Mouse (Mus musculus) heart, embryonic 10.5 days (tissue): Measurements from ENCODE around the gene 1810009A15Rik. TPM values are rescaled to one million over a fixed set of nuclear protein-coding genes. Genes with fewer than 3 reads are reported as not detected.

ENCODE experiments used
- microRNA-seq: library from miRNA; unstranded; fragments of <30 nt; microRNA quantifications from one replicate; pipeline ENCODE4, GENCODE M21; 2017
- polyA plus RNA-seq: library from polyadenylated mRNA; unstranded; fragments of >200 nt; fragmentation: Nextera tagmentation; extraction: Ambion mirVana; gene quantifications from 2 replicates; pipeline ENCODE4 v1.2.1, GENCODE M21; 2016

The 1810009A15Rik gene
- polyA plus RNA-seq, 1 experiment from 2014 or later, result 140 TPM

Small RNAs within 50 kb of the gene (microRNA-seq; reads per million reads assigned to microRNA genes)
- not detected for gene Mir5136

Other genes starting within 250 kb of the 1810009A15Rik start
- gene Chrm1, start 225.1 kb upstream of the 1810009A15Rik start, polyA plus RNA-seq, result 0.04 TPM in 1 of 2 replicates, not detected in the other
- 91.8 and 104 TPM in 2 replicates for gene Slc3a2, start 165.5 kb upstream of the 1810009A15Rik start, polyA plus RNA-seq
- gene Wdr74, start 153.0 kb upstream of the 1810009A15Rik start, polyA plus RNA-seq, result 76.6 and 101 TPM in 2 replicates
- gene 1700092M07Rik, start 148.1 kb upstream of the 1810009A15Rik start, polyA plus RNA-seq, result 1.6 and 2.1 TPM in 2 replicates
- gene Stx5a, start 147.4 kb upstream of the 1810009A15Rik start, polyA plus RNA-seq, result 83.1 and 91.1 TPM in 2 replicates
- 156 and 193 TPM in 2 replicates for gene Nxf1, start 131.8 kb upstream of the 1810009A15Rik start, polyA plus RNA-seq
- 134 and 136 TPM in 2 replicates for gene Tmem223, start 117.9 kb upstream of the 1810009A15Rik start, polyA plus RNA-seq
- gene Tmem179b, start 114.4 kb upstream of the 1810009A15Rik start, polyA plus RNA-seq, result 57.4 and 60.0 TPM in 2 replicates
- 29.7 and 36.1 TPM in 2 replicates for gene Taf6l, start 102.4 kb upstream of the 1810009A15Rik start, polyA plus RNA-seq
- gene Polr2g, start 90.3 kb upstream of the 1810009A15Rik start, polyA plus RNA-seq, result 159 and 172 TPM in 2 replicates
- gene Zbtb3, start 86.3 kb upstream of the 1810009A15Rik start, polyA plus RNA-seq, result 5.4 and 5.9 TPM in 2 replicates
- 43.2 and 51.3 TPM in 2 replicates for gene Ttc9c, start 69.5 kb upstream of the 1810009A15Rik start, polyA plus RNA-seq
- 2.8 and 4.6 TPM in 2 replicates for gene Hnrnpul2, start 68.8 kb upstream of the 1810009A15Rik start, polyA plus RNA-seq
- not detected in 2 replicates for gene AC129217.1, start 59.1 kb upstream of the 1810009A15Rik start, polyA plus RNA-seq
- 46.2 and 51.1 TPM in 2 replicates for gene Bscl2, start 51.4 kb upstream of the 1810009A15Rik start, polyA plus RNA-seq
- 2.6 and 4.7 TPM in 2 replicates for gene Gng3, start 49.7 kb upstream of the 1810009A15Rik start, polyA plus RNA-seq
- gene Lrrn4cl, start 38.1 kb upstream of the 1810009A15Rik start, polyA plus RNA-seq, result 0.36 and 0.51 TPM in 2 replicates
- gene Ubxn1, start 17.4 kb upstream of the 1810009A15Rik start, polyA plus RNA-seq, result 156 and 193 TPM in 2 replicates
- gene Uqcc3, start 7.9 kb upstream of the 1810009A15Rik start, polyA plus RNA-seq, result 58.9 and 59.4 TPM in 2 replicates
- gene Lbhd1, start 5.1 kb upstream of the 1810009A15Rik start, polyA plus RNA-seq, result 68.9 and 88.7 TPM in 2 replicates
- not detected in 2 replicates for gene Gm49403, start 4.9 kb upstream of the 1810009A15Rik start, polyA plus RNA-seq
- not detected in 2 replicates for gene Gm49416, start 73 bp downstream of the 1810009A15Rik start, polyA plus RNA-seq
- 35.8 and 39.0 TPM in 2 replicates for gene Ints5, start 4.2 kb downstream of the 1810009A15Rik start, polyA plus RNA-seq
- gene Ganab, start 9.2 kb downstream of the 1810009A15Rik start, polyA plus RNA-seq, result 91.4 and 103 TPM in 2 replicates
- 52.0 and 57.9 TPM in 2 replicates for gene B3gat3, start 31.5 kb downstream of the 1810009A15Rik start, polyA plus RNA-seq
- gene Rom1, start 40.5 kb downstream of the 1810009A15Rik start, polyA plus RNA-seq, result 3.2 and 5.2 TPM in 2 replicates
- gene Eml3, start 40.7 kb downstream of the 1810009A15Rik start, polyA plus RNA-seq, result 17.4 and 24.4 TPM in 2 replicates
- gene Mta2, start 53.0 kb downstream of the 1810009A15Rik start, polyA plus RNA-seq, result 113 and 140 TPM in 2 replicates
- gene Tut1, start 65.0 kb downstream of the 1810009A15Rik start, polyA plus RNA-seq, result 25.7 and 32.8 TPM in 2 replicates
- gene Eef1g, start 78.2 kb downstream of the 1810009A15Rik start, polyA plus RNA-seq, result 378 and 459 TPM in 2 replicates
- 15.1 and 19.4 TPM in 2 replicates for gene Ahnak, start 100.4 kb downstream of the 1810009A15Rik start, polyA plus RNA-seq
- not detected in 2 replicates for gene Scgb1a1, start 199.1 kb downstream of the 1810009A15Rik start, polyA plus RNA-seq
- 11.7 and 14.4 TPM in 2 replicates for gene Asrgl1, start 246.8 kb downstream of the 1810009A15Rik start, polyA plus RNA-seq